Mouse (Mus musculus) CD4-positive, CD25-positive, alpha-beta regulatory T cell, adult 2 months (primary cell): ENCODE measurements around the gene Htt.

Experiments
- DNase-seq: peaks from one replicate; pipeline ENCODE4 v3.0.0-alpha.2; 2012; ENCODE audit warnings: low read depth, low spot score

The Htt gene

GRCm38 (mm10) chr5:34931091-34931490, 169.6 kb downstream of the Htt start:
- no peak for DNase-seq

DNA sequence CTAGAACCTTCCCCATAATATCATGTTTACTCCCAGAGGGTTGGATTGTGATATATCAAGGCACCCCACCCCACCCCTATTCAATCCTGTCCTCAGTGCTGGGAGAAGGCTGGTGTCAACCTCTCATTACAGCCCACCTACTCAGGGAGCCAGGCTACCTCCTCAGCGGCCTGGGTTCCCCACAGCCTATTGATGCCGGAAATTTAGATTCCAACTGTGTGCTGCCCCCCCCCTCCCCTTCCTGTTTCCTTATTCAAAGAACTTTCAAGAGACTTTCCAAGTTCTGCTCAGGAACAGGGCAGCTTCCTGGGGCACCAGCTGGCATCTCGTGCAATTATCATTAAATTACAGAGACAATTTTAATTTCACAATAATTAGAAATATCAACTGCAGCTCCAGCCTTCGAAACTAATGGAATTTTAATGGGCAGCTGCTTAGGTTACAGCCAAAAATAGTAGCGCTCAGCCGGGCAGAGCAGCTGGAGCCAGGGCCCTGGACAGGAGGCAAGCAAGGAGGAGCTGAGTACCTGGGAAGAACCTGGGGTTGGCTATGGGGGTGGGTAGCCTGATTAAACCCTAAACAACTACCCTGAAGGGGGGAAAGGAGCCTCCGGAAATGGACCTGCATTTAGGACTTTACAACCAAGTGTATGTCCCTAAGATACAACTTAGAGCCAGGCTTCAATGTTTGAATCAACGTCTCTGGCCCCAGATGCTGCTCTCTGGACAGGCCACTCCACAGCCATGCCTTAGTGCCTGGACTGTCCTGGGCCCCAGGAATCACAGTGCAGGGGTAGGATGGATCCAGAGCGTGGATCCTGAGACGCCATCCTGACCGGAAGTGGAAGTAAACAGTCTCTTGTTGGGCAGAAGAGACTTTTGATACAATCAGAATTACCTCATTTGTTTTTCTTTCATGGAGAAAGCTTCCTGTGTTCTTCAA, 170.2 kb downstream of the Htt start:
- DNase-seq = no peak

DNA sequence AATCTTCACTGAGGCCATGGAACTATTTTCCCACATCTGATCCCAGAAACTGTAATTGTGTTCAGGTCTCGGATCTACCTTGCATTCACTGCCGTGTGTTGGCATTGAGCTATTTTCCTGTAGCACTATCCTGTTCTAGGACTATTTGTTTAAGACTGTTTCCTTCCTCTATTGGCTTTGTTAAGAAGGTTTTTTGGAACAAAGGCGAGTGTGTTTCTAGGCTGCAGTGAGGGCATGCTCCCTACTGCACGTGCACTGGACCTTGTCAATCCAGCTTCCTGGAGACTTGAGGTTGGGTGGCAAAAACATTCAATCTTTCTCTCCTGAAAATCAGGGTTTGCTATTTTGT, 170.9 kb downstream of the Htt start:
- no peak for DNase-seq

DNA sequence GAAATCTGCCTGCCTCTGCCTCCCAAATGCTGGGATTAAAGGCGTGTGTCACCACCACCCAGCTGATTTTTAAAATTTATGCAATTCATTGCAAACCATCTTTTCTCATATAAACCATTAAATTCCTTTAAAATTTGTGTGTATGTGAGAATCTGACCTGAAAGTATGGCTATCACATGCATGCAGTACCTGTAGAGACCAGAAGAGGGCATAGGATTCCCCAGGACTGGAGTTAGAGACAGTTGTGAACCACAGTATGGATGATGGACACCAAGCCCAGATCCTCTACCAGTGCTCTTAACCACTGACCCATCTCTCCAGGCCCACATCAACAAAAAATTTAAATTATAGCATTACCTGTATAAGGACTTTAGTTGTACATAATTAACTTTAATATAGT, 171.9 kb downstream of the Htt start:
- DNase-seq = peak; percentile 33

- no peak for DNase-seq
Observed at GRCm38 (mm10) chr5:34941710-34942470, 180.3 kb downstream of the Htt start.

- no peak for DNase-seq
Observed at GRCm38 (mm10) chr5:34943428-34943827, 181.9 kb downstream of the Htt start.

DNA sequence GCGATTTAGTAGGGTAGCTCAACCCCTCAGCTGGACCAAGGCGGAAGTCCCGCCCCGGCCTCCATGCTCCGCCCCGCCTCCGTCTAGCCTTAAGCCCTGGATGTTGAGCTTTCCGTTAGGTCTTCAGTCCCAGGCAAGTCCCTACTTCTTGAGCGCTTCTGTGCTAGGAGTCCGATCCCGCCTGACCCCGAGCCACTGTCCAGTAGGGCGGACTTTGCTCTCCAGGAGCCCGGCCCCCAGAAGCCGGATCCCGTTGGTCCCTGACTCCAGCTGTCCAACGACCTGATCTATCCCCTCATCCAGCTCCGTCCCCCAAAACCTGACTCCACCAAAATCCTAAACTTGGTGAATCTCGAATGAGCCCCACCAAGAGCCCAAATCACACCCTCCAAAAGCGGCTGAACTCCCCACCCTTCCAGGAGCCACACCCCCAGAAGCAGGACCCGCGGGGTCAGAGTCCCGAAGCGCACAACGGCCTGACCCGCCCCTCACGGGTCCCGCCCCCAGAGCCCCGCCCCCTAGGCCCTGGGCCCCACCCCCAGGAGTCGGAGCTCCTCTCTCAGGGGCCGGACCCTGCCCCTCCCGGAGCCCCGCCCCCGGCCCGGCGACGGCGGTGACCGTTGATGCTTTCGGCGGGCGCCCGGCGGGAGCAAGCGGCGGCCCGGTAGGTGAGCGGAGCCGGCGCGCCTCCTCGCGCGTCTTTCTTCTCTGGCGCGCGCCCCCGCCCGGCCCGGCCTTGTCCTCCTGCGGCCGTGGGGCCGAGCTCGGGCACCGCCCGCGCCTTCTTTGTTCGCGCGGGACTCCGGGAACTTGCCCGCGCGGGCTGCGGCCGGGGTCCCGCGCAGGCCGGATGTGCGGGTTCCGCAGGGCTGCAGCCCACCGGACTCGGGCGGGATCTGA, 187.6 kb downstream of the Htt start, which contains the start of gene Rgs12:
Gene Rgs12 (plus strand): TSS at position 585 of the 900 bp plus-strand sequence.
- DNase-seq = peak; percentile 84

- DNase-seq = no peak
Observed at GRCm38 (mm10) chr5:34949769-34950211, 188.2 kb downstream of the Htt start.

GRCm38 (mm10) chr5:34950486-34951160, 189.1 kb downstream of the Htt start:
- DNase-seq = no peak

DNA sequence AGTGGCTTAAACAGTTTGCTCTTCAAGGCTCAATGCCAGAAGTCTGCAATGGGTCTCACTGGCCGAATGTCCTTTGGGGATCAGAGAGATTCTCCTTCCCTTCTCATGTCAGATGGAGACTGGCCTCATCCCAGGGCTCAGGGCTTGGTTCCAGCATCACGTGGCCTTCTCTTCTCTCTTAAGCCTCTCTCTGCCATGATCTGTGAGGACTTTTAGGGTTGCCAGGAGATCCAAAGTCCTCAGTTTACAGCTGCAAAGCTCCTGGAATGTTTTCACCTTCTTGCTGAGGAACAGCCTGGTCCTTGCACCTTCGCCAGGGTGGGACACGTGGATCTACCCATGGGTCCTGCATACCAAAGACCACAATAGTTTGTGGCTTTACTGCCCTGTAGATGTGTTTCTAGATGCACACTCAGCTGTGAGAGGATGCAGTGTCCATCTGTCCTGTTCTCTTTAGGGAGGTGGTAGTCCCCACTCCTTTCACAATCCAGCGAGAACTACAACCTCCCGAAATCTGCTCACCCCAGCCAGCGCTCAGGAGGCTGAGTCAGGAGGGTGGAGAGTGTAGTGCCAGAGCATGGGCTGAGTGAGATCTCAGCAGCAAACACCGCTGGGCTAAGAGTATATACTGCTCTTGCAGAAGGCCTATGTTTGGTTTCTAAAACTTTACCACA, 189.8 kb downstream of the Htt start:
- DNase-seq = no peak

- no peak for DNase-seq
Observed at GRCm38 (mm10) chr5:34954508-34954907, 193.0 kb downstream of the Htt start.

DNA sequence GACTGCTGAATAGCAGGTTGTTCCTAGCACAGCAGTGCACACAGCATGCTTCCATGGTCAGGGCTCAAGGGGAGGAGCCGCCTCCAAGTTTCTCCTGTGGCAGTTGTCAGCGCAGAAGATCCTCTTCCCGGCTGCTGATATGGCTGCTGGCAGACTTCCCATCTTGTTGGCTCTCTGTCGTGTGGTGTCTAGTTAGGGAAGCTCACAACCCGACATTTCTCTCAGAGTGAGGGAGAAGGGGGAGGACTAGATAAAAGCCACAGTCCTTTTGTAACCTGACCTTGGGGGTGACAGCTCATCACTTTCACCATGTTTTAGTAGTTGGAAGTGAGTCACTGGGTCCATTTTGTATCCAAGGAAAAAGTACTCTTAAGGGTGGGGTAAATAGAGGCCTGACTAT, 194.1 kb downstream of the Htt start:
- DNase-seq = no peak

DNA sequence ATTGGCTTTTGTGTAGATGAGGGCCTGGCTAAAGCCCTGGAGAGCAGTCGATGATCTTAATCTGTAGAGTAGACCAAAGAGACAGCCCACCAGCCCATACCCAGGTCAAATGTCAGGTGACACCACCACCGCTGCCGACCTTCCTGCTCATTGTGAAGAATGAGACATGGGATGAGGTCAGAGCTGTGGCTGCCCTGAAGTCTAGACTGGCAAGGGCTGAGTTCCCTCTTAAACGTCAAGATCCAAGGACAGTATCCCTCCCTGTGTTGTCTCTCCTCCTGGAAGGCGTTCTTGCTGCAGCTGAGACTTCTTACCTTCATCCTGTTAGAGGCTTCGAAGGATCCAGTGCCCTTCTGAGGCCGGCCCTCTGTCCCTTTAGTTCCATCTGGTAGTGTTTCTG, 194.6 kb downstream of the Htt start:
- DNase-seq = no peak

DNA sequence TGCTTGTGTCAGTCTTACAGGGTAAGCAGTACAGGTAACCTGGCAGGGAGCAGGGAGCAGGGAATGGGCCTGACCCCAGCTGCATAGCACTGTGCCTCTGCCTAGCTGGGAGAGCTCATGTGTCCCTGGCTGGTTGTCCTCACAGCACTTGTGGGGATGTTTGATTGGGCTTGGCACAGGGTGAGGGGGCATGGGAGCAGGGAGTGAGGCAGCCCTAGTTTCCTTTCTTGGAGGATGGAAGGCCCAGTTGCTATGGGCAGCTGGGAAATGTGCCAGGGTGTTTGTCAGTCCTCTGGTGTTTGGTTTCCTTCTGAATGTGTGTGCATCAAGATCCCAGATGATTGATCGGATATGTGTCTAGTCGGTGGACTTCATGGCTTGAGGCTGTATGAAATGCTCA, 195.5 kb downstream of the Htt start:
- no peak for DNase-seq

DNA sequence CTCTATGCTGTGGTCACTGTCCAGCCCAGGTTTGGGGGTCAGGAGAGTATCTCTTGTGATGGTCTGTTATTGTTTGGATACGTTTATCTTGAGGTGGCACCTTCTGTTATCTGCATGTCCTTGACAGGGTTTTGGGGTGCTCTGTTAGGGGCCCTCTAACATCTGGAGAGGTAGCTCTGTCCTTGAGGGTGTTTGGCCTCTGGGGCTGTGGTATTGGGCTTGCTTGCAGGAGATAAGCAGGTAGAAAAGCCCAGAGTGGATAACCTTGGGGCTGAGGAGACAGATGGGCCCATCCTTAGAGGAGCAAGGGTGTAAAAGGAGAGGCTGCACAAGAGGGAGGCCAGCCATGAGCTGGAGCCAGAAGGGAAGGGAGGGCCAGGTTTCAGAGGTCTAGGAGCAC, 198.5 kb downstream of the Htt start:
- DNase-seq = no peak
